Mouse (Mus musculus) left cerebral cortex, postnatal 10 days (tissue): ENCODE measurements at regions not wholly inside any gene's neighbourhood (a gene's known extent, or its start where the extent isn't known, plus 50 kb on each side); places are given as distances from the start of the nearest gene placed in this dataset.

Experiments used
- DNase-seq, 2 experiments: peaks; one replicate each; pipeline ENCODE4 v3.0.0; 2021 to 2022; ENCODE audit warnings: low spot score in 2 of 2, mixed read lengths in 1 of 2; ENCODE audit errors: extremely low spot score in 1 of 2
- intact Hi-C: fragments of 180-260 bp; cut with DNase I; formaldehyde crosslinking; loops from one replicate; pipeline ENCODE4 v1.15.1; 2025

GRCm38 (mm10) chr10:98354486-98354885 lies 559.7 kb upstream of the Atp2b1 start:
- DNase-seq, result no peak
- intact Hi-C loops, result no loop called here

- intact Hi-C loops, result no loop called here
- DNase-seq, result no peak
Measured at GRCm38 (mm10) chr10:98364604-98365003, 549.6 kb upstream of the Atp2b1 start.

GRCm38 (mm10) chr10:98372561-98372960 lies 541.6 kb upstream of the Atp2b1 start:
- no peak for DNase-seq
- intact Hi-C loops, result no loop called here

- DNase-seq, result no peak
- intact Hi-C loops, result no loop called here
Measured at GRCm38 (mm10) chr10:98373314-98373713, 540.9 kb upstream of the Atp2b1 start.

- DNase-seq, result no peak
Measured at GRCm38 (mm10) chr10:98374684-98375083, 539.5 kb upstream of the Atp2b1 start.

GRCm38 (mm10) chr10:98388543-98388942 lies 525.7 kb upstream of the Atp2b1 start:
- intact Hi-C loops, result no loop called here
- no peak for DNase-seq

More at GRCm38 (mm10) chr10:98374684-98375083, 539.5 kb upstream of the Atp2b1 start:
- intact Hi-C loops, result no loop called here

- DNase-seq, result peak in 1 of 2 experiments; percentile 13
- intact Hi-C loops, result loop anchor here (10.0 kb wide), 1 partner anchor 115 kb away; no protein-coding TSS in a partner anchor
Measured at GRCm38 (mm10) chr10:98399864-98400263, 514.3 kb upstream of the Atp2b1 start.

- no peak for DNase-seq
- intact Hi-C loops, result no loop called here
Measured at GRCm38 (mm10) chr10:98417807-98418743, 496.1 kb upstream of the Atp2b1 start.

- no peak for DNase-seq
- intact Hi-C loops, result no loop called here
Measured at GRCm38 (mm10) chr10:98424450-98424849, 489.8 kb upstream of the Atp2b1 start.

- intact Hi-C loops, result no loop called here
- no peak for DNase-seq
Measured at GRCm38 (mm10) chr10:98434974-98435373, 479.2 kb upstream of the Atp2b1 start.

- DNase-seq, result no peak
- intact Hi-C loops, result no loop called here
Measured at GRCm38 (mm10) chr10:98461538-98461937, 452.7 kb upstream of the Atp2b1 start.

GRCm38 (mm10) chr10:98474581-98474980 lies 439.6 kb upstream of the Atp2b1 start:
- no peak for DNase-seq
- intact Hi-C loops, result no loop called here

GRCm38 (mm10) chr10:98485751-98486681 lies 428.2 kb upstream of the Atp2b1 start:
- intact Hi-C loops, result no loop called here
- DNase-seq, result peak; percentile 38 to 64

GRCm38 (mm10) chr10:98494354-98494753 lies 419.9 kb upstream of the Atp2b1 start:
- intact Hi-C loops, result loop anchor here (10.0 kb wide), 2 partner anchors 420 to 590 kb away; partner anchors contain the start of gene Atp2b1
- peak; percentile 24 to 73 for DNase-seq

GRCm38 (mm10) chr10:98496254-98496653 lies 418.0 kb upstream of the Atp2b1 start:
- intact Hi-C loops, result loop anchor here (10.0 kb wide), 2 partner anchors 419 to 589 kb away; partner anchors contain the start of gene Atp2b1
- no peak for DNase-seq

- intact Hi-C loops, result no loop called here
- no peak for DNase-seq
Measured at GRCm38 (mm10) chr10:98500315-98500714, 413.9 kb upstream of the Atp2b1 start.

GRCm38 (mm10) chr10:98501566-98501965 lies 412.6 kb upstream of the Atp2b1 start:
- DNase-seq, result no peak
- intact Hi-C loops, result no loop called here

GRCm38 (mm10) chr10:98504524-98504923 lies 409.7 kb upstream of the Atp2b1 start:
- intact Hi-C loops, result no loop called here
- no peak for DNase-seq

GRCm38 (mm10) chr10:98508515-98509143 lies 405.6 kb upstream of the Atp2b1 start:
- intact Hi-C loops, result no loop called here
- DNase-seq, result no peak
